Comparison of ENCODE assay signal across 30 mouse cellular contexts in the genomic region with DNA sequence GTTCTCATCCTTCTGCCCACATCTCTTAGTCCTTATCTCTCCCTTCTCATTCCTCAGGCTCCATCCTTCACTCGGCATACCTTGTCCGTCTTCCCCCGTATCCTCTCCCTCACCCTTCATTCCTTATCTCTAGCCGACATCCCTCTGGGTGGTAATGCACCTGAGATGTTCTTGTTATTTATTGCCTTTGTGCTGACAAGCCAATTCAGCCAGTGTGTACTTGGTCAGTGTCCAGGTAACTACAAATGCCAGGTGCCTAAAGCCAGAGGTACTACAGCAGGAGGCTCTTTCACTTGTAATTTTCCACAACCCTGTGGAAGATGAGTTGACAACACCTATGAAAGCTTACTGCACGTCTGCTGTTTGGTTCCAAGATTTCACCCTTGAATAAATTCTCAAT.
"Had no signal": no experiment of that assay in that cellular context is flagged by ENCODE, and none has a peak within 500 bp of the region (broad histone marks: within the 10 kb centered on the region; RNA-seq: fewer than 3 reads in every experiment).

No protein-coding gene starts in this region.

- H3K4me2 ChIP-seq: limb, embryonic 12.5 days; limb, embryonic 13.5 days; limb, embryonic 15.5 days; liver, embryonic 11.5 days; liver, embryonic 12.5 days; liver, embryonic 13.5 days; liver, embryonic 15.5 days; lung, embryonic 14.5 days; lung, embryonic 15.5 days; midbrain, embryonic 12.5 days; midbrain, embryonic 13.5 days; midbrain, embryonic 15.5 days; neural tube, embryonic 12.5 days had no signal

- DNase-seq: left cerebral cortex, postnatal 4 days; liver, embryonic 13.5 days; lung, adult 18-20 months; lung, adult 2 months; lung, embryonic 14.5 days; lung, postnatal 10 days; lung, postnatal 14 days; lung, postnatal 36 days; lung, postnatal 4 days; midbrain, embryonic 14.5 days had no signal

- H3K9me3 ChIP-seq: limb, embryonic 10.5 days; limb, embryonic 12.5 days; limb, embryonic 13.5 days; limb, embryonic 15.5 days; liver, embryonic 12.5 days; liver, embryonic 13.5 days; liver, embryonic 15.5 days; lung, embryonic 15.5 days; megakaryocyte, embryonic 14.5 days; midbrain, embryonic 10.5 days; midbrain, embryonic 12.5 days; midbrain, embryonic 13.5 days; midbrain, embryonic 15.5 days; neural tube, embryonic 12.5 days had no signal

- H3K36me3 ChIP-seq: limb, embryonic 10.5 days; limb, embryonic 12.5 days; limb, embryonic 13.5 days; limb, embryonic 15.5 days; liver, embryonic 12.5 days; liver, embryonic 13.5 days; liver, embryonic 15.5 days; lung, embryonic 15.5 days; midbrain, embryonic 10.5 days; midbrain, embryonic 12.5 days; midbrain, embryonic 13.5 days; midbrain, embryonic 15.5 days; neural tube, embryonic 12.5 days had no signal

- ATAC-seq: liver, embryonic 12.5 days; lung, postnatal 0 days; midbrain, embryonic 13.5 days; midbrain, embryonic 15.5 days; midbrain, embryonic 16.5 days had no signal

- H3K4me1 ChIP-seq: lung, embryonic 15.5 days; midbrain, embryonic 10.5 days; midbrain, embryonic 12.5 days; midbrain, embryonic 13.5 days; neural tube, embryonic 12.5 days had no signal

- H3K4me3 ChIP-seq: left cerebral cortex, adult 2 months; limb, embryonic 10.5 days; limb, embryonic 12.5 days; limb, embryonic 13.5 days; limb, embryonic 15.5 days; liver, embryonic 12.5 days; liver, embryonic 13.5 days; liver, embryonic 15.5 days; lung, embryonic 15.5 days; midbrain, embryonic 10.5 days; midbrain, embryonic 12.5 days; midbrain, embryonic 13.5 days; midbrain, embryonic 15.5 days; myocyte; neural tube, embryonic 12.5 days had no signal

- H3K27ac ChIP-seq: left cerebral cortex, adult 2 months; limb, embryonic 10.5 days; limb, embryonic 12.5 days; limb, embryonic 13.5 days; limb, embryonic 15.5 days; liver, embryonic 13.5 days; liver, embryonic 14.5 days; liver, embryonic 15.5 days; lung, embryonic 15.5 days; midbrain, embryonic 10.5 days; midbrain, embryonic 12.5 days; midbrain, embryonic 13.5 days; midbrain, embryonic 15.5 days; neural tube, embryonic 12.5 days had no signal

- H3K27me3 ChIP-seq: limb, embryonic 12.5 days; limb, embryonic 13.5 days; limb, embryonic 15.5 days; liver, embryonic 12.5 days; liver, embryonic 13.5 days; liver, embryonic 15.5 days; lung, embryonic 15.5 days; megakaryocyte, embryonic 14.5 days; midbrain, embryonic 12.5 days; midbrain, embryonic 13.5 days; midbrain, embryonic 15.5 days; neural tube, embryonic 12.5 days had no signal

- H3K9ac ChIP-seq: limb, embryonic 12.5 days; limb, embryonic 13.5 days; limb, embryonic 15.5 days; liver, embryonic 13.5 days; liver, embryonic 14.5 days; liver, embryonic 15.5 days; liver, postnatal 0 days; lung, embryonic 14.5 days; lung, embryonic 15.5 days; midbrain, embryonic 12.5 days; midbrain, embryonic 13.5 days; midbrain, embryonic 15.5 days; neural tube, embryonic 12.5 days had no signal
